Mouse (Mus musculus) spleen, postnatal 36 days (tissue): ENCODE measurements around the gene Itgb8.

Experiments
- DNase-seq, 2 experiments: peaks; one replicate each; pipeline ENCODE4 v3.0.0; 2022; ENCODE audit warnings: low spot score in 2 of 2, mixed read lengths in 1 of 2

The Itgb8 gene

GRCm38 (mm10) chr12:119238696-119239415 is at the start of gene Itgb8:
TSS of gene Itgb8 (minus strand) at chr12:119238802.
- peak; percentile 23 to 24 for DNase-seq

DNA sequence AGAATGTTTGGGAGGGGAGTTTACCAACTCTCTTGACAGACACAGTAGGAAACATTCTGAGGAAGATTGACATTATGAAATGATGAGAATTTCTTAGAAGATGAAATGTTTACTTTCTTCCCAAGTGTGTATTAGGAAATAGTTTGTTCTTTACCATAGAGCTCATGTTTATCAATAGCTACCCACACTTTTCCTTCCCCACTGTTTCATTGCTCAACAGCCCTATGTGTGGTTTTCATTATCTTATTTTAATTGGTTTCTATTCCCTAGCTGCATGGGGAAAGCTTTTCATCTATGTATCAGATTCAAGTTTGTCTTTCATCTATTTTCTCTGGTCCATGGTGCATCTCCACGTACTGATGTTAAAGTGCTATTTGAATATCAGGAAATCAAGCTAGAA is 37.7 kb upstream of the Itgb8 start:
- no peak for DNase-seq

DNA sequence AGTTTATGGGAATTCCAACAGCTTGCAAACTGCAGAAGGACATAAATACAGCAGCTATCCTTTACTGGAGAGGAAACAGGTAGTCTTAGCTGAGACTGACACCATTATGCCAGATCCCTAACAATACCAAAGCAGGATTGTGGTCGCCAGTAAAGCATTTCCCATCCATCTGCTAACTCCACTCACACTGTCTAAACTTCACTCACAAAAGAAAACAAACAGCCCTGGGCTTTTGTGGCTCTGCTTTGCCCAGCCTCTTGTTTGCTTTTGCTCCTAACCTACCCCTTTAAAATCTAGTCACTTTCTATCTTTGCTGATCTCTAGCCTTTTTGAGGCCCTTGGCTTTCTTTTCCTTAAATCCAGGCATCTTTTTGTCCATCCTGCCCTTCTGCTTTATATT is 35.0 kb upstream of the Itgb8 start:
- no peak for DNase-seq

GRCm38 (mm10) chr12:119271964-119272363 is 33.4 kb upstream of the Itgb8 start:
- no peak for DNase-seq

GRCm38 (mm10) chr12:119270036-119270435 is 31.4 kb upstream of the Itgb8 start:
- no peak for DNase-seq

DNA sequence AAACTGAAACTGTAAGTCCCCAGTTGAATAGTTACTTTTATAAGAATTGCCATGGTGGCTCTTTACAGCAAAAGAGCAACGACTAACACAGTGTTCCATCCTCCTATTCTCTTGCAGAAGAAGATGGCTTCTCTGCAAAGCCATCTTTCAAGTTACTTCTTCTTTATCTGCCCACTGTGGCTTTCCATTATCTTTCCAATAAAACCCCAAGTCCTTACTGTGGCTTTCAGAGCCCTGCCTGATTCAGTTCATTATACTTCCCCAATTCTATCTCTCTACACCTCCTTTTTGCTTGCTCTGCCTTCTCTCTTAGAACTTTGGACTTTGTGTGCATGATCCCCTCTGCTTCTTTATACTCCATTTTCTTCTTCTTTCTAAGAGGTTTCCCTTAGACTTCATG is 30.1 kb upstream of the Itgb8 start:
- DNase-seq, result no peak

DNA sequence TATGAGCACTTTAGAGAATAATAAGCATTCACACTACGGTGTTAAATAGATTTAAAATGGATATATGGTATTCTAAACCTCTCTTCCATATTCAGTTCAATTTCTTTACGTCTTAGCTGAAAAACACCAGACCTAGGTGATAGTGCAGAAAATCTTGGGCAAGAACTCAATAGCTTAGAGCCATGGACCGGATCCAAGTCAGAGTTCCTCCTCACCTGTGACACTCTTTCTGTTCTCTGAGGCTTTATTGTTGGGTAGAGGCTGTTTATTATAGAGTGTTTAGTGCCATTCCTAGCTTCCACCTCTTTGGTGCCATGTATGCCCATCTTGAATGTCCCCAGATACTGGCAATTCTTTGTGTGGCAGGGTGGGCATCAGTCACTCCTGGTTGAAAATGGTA is 25.9 kb upstream of the Itgb8 start:
- DNase-seq, result no peak

- no peak for DNase-seq
These were observed 10.0 kb upstream of the Itgb8 start for GRCm38 (mm10) chr12:119248581-119248980.

GRCm38 (mm10) chr12:119241071-119241470 is 2.5 kb upstream of the Itgb8 start:
- DNase-seq, result no peak

GRCm38 (mm10) chr12:119237921-119238695 is 494 bp downstream of the Itgb8 start:
- DNase-seq, result peak; percentile 1

DNA sequence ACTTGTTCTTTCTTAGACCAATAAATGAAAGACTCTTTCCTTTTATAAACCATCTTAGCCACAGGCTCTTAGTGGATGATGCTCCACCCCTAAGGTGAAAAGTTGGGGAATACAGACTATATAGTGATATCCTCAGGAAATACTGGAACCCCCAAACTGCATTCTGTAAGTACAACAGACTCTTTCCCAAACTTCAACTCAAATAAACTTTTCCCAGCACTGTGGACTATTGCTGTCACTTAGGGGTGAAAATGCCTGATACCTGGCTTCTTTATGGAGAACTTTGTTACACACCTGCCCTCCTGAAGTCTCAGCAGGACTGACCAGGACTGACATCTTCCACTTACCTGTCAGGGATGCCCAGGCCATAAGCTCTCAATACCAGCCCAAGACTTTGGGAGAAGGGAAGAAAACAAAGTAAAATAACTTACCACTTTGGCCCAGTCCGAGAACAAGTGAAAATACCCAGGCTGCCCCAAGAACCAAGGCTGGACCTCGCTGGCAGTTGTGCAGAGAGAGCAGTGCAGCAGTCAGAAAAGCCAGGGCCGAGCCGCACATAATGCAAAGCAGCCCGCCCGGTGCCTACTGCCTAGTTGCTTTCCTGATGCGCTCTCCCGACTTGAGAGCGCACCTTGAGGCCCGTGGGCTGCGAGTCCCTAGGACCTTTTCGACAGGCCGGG is 1.2 kb downstream of the Itgb8 start:
- no peak for DNase-seq

- no peak for DNase-seq
These were observed 6.8 kb downstream of the Itgb8 start for GRCm38 (mm10) chr12:119231831-119232230.

GRCm38 (mm10) chr12:119230444-119230843 is 8.2 kb downstream of the Itgb8 start:
- no peak for DNase-seq

- DNase-seq, result no peak
These were observed 9.0 kb downstream of the Itgb8 start for GRCm38 (mm10) chr12:119229601-119230000.

DNA sequence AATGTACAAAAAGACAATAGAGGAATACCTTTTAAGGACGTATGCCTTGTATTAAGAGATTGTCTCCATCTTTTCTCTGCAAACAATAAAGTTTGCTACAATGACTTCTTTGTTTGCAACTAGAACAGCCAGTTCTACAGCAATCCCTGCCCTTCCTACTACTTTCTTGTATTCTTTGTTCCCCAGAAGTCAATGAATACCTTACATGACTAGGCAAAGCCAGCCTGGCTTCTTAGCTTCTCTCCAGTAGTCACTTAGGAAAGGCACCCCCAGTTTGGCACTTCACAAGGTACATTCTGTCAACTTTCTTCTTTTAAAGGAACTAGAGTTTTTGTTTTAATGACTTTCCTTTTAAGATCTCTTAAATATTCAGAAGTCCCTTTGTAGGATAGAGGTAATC is 10.7 kb downstream of the Itgb8 start:
- DNase-seq, result no peak

- DNase-seq, result no peak
These were observed 13.9 kb downstream of the Itgb8 start for GRCm38 (mm10) chr12:119224699-119225098.

GRCm38 (mm10) chr12:119219409-119219808 is 19.2 kb downstream of the Itgb8 start:
- DNase-seq, result no peak

- DNase-seq, result no peak
These were observed 20.8 kb downstream of the Itgb8 start for GRCm38 (mm10) chr12:119217700-119218265.

GRCm38 (mm10) chr12:119215225-119215624 is 23.4 kb downstream of the Itgb8 start:
- no peak for DNase-seq

GRCm38 (mm10) chr12:119211533-119211932 is 27.1 kb downstream of the Itgb8 start:
- no peak for DNase-seq

DNA sequence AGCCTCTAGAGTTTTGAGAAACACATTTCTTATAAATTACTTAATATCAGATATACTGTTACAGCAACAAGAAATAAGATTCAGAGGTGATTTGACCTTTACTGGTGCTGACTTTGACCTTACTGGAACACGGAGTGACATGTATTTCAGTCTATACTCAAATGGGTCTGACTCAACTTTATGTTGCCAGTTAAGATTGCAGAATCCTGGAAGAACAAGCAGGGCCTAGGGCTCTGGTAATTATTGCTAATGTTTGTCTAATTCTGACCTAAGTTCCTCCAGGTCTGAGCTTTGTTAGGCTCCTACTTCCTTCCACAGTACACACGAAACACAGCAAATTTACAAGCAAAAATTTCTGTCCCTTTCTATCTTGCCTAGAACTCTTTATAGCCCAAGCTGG is 28.0 kb downstream of the Itgb8 start:
- DNase-seq, result no peak

GRCm38 (mm10) chr12:119210073-119210425 is 28.6 kb downstream of the Itgb8 start:
- DNase-seq, result no peak
